Mouse (Mus musculus): ENCODE measurements around the gene Rab13.

Gene Rab13

GRCm38 (mm10) chr3:90263121-90263771 is 49.8 kb downstream of the Rab13 start:
- no peak for DNase-seq

GRCm38 (mm10) chr3:90264687-90265033 is 51.2 kb downstream of the Rab13 start:
- no peak for DNase-seq

- DNase-seq, result peak; percentile 96
Observed at GRCm38 (mm10) chr3:90265034-90265931, 51.8 kb downstream of the Rab13 start, which contains the start of gene Dennd4b. Gene Dennd4b, plus strand, starts transcription at chr3:90265185.

- DNase-seq, result peak; percentile 67
Observed at GRCm38 (mm10) chr3:90265932-90266741, 52.6 kb downstream of the Rab13 start.

GRCm38 (mm10) chr3:90266901-90267775 is 53.6 kb downstream of the Rab13 start:
- peak; percentile 57 for DNase-seq

GRCm38 (mm10) chr3:90268190-90268589 is 54.7 kb downstream of the Rab13 start:
- DNase-seq, result no peak

GRCm38 (mm10) chr3:90268971-90269370 is 55.5 kb downstream of the Rab13 start:
- no peak for DNase-seq

GRCm38 (mm10) chr3:90270784-90271183 is 57.3 kb downstream of the Rab13 start:
- no peak for DNase-seq

GRCm38 (mm10) chr3:90272170-90272569 is 58.7 kb downstream of the Rab13 start:
- no peak for DNase-seq

- no peak for DNase-seq
Observed at GRCm38 (mm10) chr3:90273855-90274254, 60.4 kb downstream of the Rab13 start.

- DNase-seq, result no peak
Observed at GRCm38 (mm10) chr3:90275286-90275685, 61.8 kb downstream of the Rab13 start.
